Mouse (Mus musculus) ES-Bruce4 (cell line): ENCODE measurements at regions not wholly inside any gene's neighbourhood (a gene's known extent, or its start where the extent isn't known, plus 50 kb on each side); places are given as distances from the start of the nearest gene placed in this dataset.
"Not testable (repeated sequence)": the region's sequence is repeated elsewhere in the genome, so short reads cannot be mapped to it uniquely, and the experiment has no call there.

Experiments
- H3K27ac ChIP-seq: 2 replicates; pipeline ENCODE4 v1.5.1; 2012; ENCODE audit warnings: low read length, inconsistent platforms; ENCODE audit not compliant: insufficient read depth
- H3K27me3 ChIP-seq: 2 replicates; pipeline ENCODE4 v1.6.1; 2012; ENCODE audit warnings: mild to moderate bottlenecking, low read length, inconsistent platforms; ENCODE audit not compliant: control insufficient read depth, poor library complexity, insufficient read depth, severe bottlenecking
- H3K36me3 ChIP-seq: 2 replicates; pipeline ENCODE4 v1.6.1; 2012; ENCODE audit warnings: inconsistent platforms, mild to moderate bottlenecking, low read length, moderate library complexity; ENCODE audit not compliant: control insufficient read depth, poor library complexity, insufficient read depth, severe bottlenecking
- H3K4me1 ChIP-seq: one replicate; pipeline ENCODE4 v1.8.1; 2011; ENCODE audit warnings: low read length; ENCODE audit not compliant: control insufficient read depth, insufficient read depth
- H3K4me3 ChIP-seq: 2 replicates; pipeline ENCODE4 v1.5.1; 2011; ENCODE audit warnings: low read depth, mild to moderate bottlenecking, low read length
- H3K9ac ChIP-seq: 2 replicates; pipeline ENCODE4 v1.6.1; 2012; ENCODE audit warnings: low read depth, mild to moderate bottlenecking, inconsistent platforms; ENCODE audit not compliant: poor library complexity, severe bottlenecking
- H3K9me3 ChIP-seq: replicated peaks from 2 replicates; pipeline ENCODE4 v1.6.1; 2012; ENCODE audit warnings: mild to moderate bottlenecking, low read length, inconsistent platforms; ENCODE audit not compliant: control insufficient read depth, poor library complexity, insufficient read depth, severe bottlenecking
- CTCF ChIP-seq: IDR thresholded peaks from one replicate; pipeline ENCODE4 v1.8.1; 2011; ENCODE audit warnings: low read depth, low read length
- EP300 ChIP-seq: IDR thresholded peaks from 2 replicates; pipeline ENCODE4 v1.6.1; 2011; ENCODE audit warnings: low read depth, low read length; ENCODE audit not compliant: insufficient read depth
- POLR2A ChIP-seq: IDR thresholded peaks from one replicate; pipeline ENCODE4 v1.8.1; 2011; ENCODE audit warnings: low read length; ENCODE audit not compliant: insufficient read depth

DNA sequence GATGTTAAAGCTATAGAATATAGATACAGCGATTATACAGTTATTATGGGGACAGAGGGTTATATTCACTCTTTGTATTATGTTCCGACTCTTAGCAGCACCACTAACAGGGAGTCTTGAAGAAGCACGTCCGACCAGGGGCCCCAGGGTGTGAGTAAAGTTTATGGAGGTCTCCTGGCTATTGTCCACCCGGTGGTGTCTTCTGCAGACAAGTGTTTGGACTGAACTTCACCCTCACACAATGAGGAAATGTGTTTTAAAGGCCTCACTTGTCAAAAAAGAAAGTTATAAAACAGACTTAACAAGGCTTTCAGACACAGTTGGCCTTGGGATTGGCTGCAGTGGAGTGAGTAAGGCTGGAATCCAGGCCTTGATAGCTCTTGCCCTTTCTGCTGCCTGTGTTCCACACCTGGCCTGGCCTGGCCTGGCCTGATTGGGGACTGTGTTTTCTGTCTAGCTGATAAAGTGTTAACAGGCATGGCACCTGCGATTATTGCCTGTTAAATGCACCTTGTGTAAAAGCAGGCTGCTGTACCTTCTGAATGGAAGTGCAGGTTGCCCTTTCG is 102.8 kb upstream of the Klf4 start:
- no peaks in the 10 kb centered on the region for H3K9me3 ChIP-seq
- no peaks in the 10 kb centered on the region for H3K36me3 ChIP-seq
- H3K9ac ChIP-seq, result no peak overlapping the region
- TF ChIP-seq EP300 (no peak), POLR2A (no peak), CTCF (no peak)
- no peak overlapping the region for H3K27ac ChIP-seq
- H3K27me3 ChIP-seq, result no peaks in the 10 kb centered on the region
- H3K4me3 ChIP-seq, result no peak overlapping the region
- no peaks in the 10 kb centered on the region for H3K4me1 ChIP-seq

DNA sequence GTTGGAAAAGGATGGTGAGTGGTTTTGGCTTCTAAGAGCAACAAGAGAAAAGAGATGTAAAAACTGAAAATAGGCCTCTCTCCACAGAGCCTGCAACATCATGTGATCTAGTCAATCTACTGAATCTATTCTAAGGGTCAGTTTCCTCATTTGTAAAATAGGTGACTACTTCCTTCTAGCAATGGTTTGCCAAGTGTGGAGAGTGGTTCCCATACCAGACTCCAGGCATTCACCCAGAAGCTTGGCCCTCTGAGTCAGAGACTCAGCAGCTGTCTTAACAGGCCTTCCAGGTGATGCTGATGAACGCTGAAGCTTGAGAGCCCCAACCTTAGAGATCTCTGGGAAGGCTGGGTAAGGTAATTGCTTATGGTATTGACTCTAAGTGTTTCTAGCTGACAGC is 98.9 kb upstream of the Klf4 start:
- H3K4me3 ChIP-seq, result no peak overlapping the region

DNA sequence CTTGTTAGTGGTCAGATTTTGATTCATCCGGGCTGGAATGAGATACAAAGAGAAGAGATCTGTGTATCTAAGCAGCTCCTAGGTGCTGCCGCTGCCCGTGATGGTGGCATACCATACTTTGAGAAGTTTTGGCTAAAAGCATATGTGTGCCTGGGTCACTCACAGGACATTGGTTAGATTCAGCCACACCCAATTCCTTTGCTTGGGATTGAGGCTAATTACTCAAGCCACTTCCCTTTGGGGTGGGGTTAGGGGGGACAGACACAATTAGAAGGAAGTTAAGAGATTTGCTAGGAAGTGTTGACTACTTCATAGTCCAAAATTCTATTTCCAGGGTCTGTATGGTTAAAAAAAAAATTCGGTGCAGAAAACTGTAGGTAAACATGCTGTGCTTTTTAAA is 97.9 kb upstream of the Klf4 start:
- not testable (repeated sequence) for H3K27ac ChIP-seq, H3K27me3 ChIP-seq, H3K9me3 ChIP-seq, H3K9ac ChIP-seq, H3K4me3 ChIP-seq, H3K4me1 ChIP-seq, H3K36me3 ChIP-seq

More for the DNA sequence above, 98.9 kb upstream of the Klf4 start:
- H3K4me1 ChIP-seq, result no peaks in the 10 kb centered on the region
- H3K36me3 ChIP-seq, result no peaks in the 10 kb centered on the region
- no peak for TF ChIP-seq CTCF
- no peak for TF ChIP-seq POLR2A
- TF ChIP-seq EP300, result no peak
- H3K27ac ChIP-seq, result no peak overlapping the region
- no peaks in the 10 kb centered on the region for H3K27me3 ChIP-seq
- H3K9me3 ChIP-seq, result no peaks in the 10 kb centered on the region
- no peak overlapping the region for H3K9ac ChIP-seq

DNA sequence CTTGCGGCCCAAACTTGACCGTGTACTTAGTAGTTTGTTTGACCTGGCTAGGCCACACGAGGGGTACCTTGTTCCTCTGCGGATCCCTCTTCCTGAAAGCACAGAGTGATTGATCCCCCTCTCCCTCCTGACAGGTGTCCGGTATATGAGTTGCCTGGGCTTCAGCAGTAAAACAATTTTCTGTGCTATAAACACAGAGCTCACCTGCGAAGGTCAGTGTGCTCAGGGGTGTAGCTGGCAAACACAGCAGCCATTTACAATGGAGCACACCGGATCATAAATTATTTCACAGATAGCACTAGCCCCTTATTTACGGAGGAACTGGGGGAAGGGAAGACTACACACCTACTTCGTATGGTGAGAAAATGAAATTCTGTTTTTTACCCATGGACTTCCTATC is 92.5 kb upstream of the Klf4 start:
- no peaks in the 10 kb centered on the region for H3K9me3 ChIP-seq
- no peak for TF ChIP-seq CTCF
- TF ChIP-seq EP300, result no peak
- TF ChIP-seq POLR2A, result no peak
- H3K27ac ChIP-seq, result no peak overlapping the region
- no peak overlapping the region for H3K4me3 ChIP-seq
- no peaks in the 10 kb centered on the region for H3K36me3 ChIP-seq
- no peak overlapping the region for H3K9ac ChIP-seq
- H3K27me3 ChIP-seq, result no peaks in the 10 kb centered on the region
- H3K4me1 ChIP-seq, result no peaks in the 10 kb centered on the region

DNA sequence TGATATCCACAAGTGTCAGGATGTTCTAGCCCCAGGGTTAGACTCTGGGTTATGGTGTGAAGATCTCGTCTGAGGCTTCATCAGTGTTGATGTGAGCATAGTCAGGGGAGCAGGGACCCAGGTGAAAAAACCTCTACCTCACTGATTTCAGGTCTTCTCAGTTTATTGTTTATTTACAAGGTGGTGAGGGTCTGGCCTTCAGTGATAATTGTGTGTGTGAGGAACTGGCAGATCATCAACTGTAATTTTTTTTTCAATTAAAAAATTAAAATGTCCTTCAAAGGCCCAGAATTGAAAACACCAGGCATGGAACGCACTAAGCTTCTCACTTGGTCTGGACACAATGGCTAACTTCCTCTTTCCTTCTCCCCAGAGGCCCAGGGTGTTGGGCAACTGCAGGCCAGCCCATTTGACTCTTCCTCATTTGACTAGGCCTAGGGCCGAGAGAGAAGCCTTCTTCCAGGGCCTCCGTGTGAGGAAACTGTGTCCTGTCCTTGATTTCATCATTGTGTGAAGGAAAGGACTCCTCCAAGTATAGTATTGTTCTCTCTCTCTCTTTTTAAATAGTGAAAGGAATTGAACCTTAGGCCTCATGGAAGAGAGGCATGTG is 91.0 kb upstream of the Klf4 start:
- TF ChIP-seq POLR2A (no peak), EP300 (no peak), CTCF (no peak)
- H3K9ac ChIP-seq, result no peak overlapping the region
- H3K27ac ChIP-seq, result no peak overlapping the region
- no peaks in the 10 kb centered on the region for H3K4me1 ChIP-seq
- no peaks in the 10 kb centered on the region for H3K9me3 ChIP-seq
- no peak overlapping the region for H3K4me3 ChIP-seq
- H3K36me3 ChIP-seq, result no peaks in the 10 kb centered on the region
- no peaks in the 10 kb centered on the region for H3K27me3 ChIP-seq

DNA sequence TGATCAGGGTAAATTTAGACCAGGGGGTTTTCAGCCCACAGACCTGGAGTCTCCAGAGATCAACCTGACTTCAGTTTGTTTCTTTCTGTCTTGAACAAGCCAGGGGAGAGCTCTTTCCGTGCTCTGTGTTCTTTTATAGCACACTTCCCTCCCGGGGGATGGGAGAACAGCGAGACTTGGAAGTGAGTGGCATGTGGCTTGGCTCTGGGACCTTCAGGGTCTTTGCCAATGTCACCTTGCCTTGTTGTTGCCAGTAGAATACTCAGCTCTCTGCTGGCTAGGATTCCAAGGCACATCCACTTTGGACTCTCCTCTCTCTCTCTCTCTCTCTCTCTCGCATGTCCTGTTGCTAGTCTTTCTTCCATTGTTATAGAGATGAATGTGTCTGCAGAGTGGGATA is 90.4 kb upstream of the Klf4 start:
- TF ChIP-seq POLR2A (no peak), EP300 (no peak), CTCF (no peak)
- no peaks in the 10 kb centered on the region for H3K36me3 ChIP-seq
- H3K4me1 ChIP-seq, result no peaks in the 10 kb centered on the region
- H3K4me3 ChIP-seq, result no peak overlapping the region
- no peaks in the 10 kb centered on the region for H3K9me3 ChIP-seq
- H3K27ac ChIP-seq, result no peak overlapping the region
- no peaks in the 10 kb centered on the region for H3K27me3 ChIP-seq
- H3K9ac ChIP-seq, result no peak overlapping the region
